Mouse (Mus musculus) brain, embryonic 14.5 days (tissue): ENCODE data around the gene Il13ra1.
A peak's percentile ranks its signal among the peaks of the same experiment; 100 is the strongest.

ENCODE experiments used
- CTCF ChIP-seq: fragments of 200-500 bp; IDR thresholded peaks from 2 replicates; pipeline ENCODE4 v1.5.1; 2012; ENCODE audit warnings: inconsistent platforms, mild to moderate bottlenecking, moderate library complexity, borderline replicate concordance; ENCODE audit not compliant: insufficient read depth, insufficient read length; ENCODE audit errors: extremely low read depth
- POLR2A ChIP-seq: fragments of 200-500 bp; IDR thresholded peaks from 2 replicates; pipeline ENCODE4 v1.6.1; 2012; ENCODE audit warnings: mild to moderate bottlenecking, inconsistent platforms, borderline replicate concordance; ENCODE audit not compliant: poor library complexity, insufficient read depth, insufficient read length, severe bottlenecking; ENCODE audit errors: extremely low read depth

DNA sequence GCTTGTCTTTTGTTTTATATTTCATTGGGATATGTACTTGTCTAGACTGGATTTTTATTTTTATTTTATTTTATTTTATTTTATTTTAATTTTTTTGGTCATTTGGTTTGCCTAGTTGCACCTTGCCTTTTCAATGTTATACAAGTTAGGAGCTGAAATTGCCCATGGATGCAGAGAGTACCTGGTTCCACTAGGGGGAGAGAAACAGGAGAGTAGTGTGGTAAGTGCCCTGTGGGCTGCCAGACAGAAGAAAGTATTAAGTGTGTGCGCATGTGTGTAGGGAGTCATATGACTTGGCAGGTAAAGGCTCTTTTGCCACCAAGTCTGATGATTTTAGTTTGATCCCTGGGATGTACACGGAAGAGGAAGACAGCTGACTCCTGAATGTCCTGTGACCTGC lies 97.6 kb downstream of the Il13ra1 start:
- peak; percentile 21; the same call in 1 of the 2 replicates for TF ChIP-seq CTCF
- TF ChIP-seq POLR2A, result no peak
